Mouse (Mus musculus): ENCODE measurements around the gene Ttc25.
"Not testable (repeated sequence)": the region's sequence is repeated elsewhere in the genome, so short reads cannot be mapped to it uniquely, and the experiment has no call there.

Ttc25 gene

DNA sequence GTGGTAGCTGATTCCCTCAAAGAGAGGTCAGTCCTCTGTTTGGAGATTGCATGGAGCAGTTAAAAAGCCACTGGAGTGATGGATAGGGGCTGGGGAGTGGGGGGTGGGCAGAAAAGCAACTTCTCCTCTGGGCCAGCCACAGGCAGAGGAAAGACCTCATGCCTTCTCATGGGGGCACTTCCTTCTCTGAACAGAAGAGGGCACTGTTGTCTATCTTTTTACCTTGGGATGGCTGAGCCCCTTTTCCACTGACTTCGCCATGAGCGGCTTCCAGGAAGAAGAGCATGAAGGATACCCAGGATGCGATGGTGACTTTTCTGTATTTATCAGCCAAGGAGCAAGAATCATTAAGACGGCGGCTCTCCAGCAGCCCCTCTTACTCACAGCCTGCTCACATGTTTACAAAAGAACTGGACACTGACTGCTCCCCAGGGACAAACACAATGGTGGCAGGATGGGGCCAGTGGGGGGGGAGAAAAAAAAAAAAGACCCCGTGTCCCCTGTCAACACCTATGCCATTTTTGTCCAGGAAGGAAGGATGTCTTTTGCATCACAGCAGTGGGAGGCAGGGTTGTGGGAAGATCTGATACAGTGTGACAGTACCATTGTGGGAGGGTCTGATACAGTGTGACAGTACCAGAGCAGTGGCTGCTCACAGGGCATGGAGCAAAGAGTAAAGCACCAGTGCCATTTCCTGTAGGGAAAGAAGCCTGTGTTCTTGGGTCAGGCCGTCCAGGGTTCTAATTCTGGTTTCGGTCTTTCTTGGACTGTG is 25.2 kb downstream of the Ttc25 start:
- peak; percentile 78 for DNase-seq (ENCODE audit: low spot score)

DNA sequence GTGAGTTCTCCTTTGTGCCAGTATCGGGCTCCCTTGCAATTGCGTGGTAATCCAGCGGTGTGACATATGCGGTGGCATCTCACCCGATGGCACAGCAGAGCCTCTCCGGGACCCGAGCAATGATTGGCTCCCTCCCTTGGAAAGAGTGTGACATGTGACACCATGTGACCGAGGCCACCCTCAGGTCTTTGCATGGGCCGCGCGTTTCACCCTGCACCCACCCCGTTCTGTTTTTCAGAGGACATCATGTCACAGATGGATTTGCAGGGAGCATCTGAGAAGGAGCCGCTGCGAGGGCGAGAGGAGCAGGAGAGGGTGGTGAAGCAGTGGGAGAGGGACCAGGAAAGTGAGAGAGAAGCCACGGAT is 25.8 kb downstream of the Ttc25 start:
- DNase-seq (ENCODE audit: low spot score): no peak

DNA sequence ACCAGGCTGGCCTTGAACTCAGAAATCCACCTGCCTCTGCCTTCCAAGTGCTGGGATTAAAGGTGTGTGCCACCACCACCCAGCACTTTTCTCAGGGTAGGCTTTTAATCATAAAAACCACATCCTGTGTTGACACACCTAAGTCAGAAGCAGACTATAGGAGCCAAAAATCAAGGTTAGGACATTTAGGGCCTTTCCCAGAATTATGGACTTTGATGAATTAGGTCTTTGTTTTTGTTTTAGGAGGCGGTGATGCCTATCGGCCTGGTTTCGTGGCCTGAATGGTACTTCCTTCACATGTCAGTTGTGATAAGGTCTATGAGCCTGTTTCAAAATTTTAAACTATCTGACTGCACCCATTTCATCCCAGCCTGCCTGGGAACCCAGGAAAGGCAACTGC is 28.8 kb downstream of the Ttc25 start:
- no peak for DNase-seq (ENCODE audit: low spot score)

GRCm38 (mm10) chr11:100574708-100575483 is 29.5 kb downstream of the Ttc25 start, which contains the start of gene Cnp:
Gene Cnp, plus strand, starts transcription at chr11:100574904.
- DNase-seq (ENCODE audit: low spot score): peak; percentile 89

DNA sequence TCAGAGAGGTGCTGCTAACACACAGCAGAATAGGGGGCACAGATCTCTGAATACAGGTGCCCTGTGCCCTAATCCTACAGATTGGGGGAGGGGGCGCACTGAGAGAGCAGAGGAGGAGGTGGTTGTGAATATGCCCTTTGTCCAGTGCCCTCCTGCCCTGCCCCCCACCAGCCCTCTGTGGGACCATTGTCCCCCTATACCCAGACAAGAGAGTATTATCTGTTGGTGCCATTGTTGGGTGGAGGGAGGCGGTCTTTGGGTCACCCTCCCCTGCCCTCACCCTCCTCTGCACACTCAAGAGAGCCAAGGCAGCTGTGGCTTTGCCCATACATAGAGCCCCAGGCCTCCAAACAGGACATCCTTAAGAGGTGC is 30.1 kb downstream of the Ttc25 start:
- DNase-seq (ENCODE audit: low spot score): peak; percentile 66

- no peak for DNase-seq (ENCODE audit: low spot score)
Observed at GRCm38 (mm10) chr11:100576256-100576655, 30.8 kb downstream of the Ttc25 start.

DNA sequence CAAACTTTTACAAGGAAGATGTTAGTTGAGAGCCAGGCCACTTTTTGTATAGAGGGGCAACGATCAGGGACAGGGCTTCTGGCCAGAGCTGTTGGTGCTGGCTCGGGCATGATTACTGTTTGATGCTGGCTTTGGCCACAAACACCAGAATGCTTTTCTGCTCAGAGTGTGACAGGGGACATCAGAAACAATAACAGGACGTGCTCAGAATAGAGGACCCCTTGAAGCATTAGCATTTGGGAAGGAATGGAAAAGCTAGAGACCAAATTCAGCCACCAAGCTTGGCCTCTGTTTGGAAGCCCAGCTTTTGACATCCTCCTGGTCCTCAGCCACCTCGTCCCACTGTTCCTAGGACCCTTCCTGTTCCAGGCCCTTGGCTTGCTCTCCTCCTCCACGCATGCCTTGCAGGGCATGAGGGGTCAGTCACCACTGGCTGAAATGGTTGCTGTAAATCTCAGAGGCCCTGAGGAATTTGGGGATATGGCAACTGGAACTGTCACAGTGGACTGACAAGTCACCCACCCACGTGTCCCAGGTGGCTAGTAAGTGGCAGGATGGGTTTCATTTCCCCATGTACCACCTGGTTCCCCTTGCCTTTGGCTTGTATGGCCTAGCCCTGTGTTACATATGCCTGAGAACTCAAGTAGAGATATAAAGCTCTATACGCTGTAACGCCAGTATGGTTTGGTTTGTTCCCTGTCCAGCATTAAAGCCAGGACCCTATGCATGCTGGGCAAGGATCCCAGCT is 32.6 kb downstream of the Ttc25 start:
- DNase-seq (ENCODE audit: low spot score): no peak

DNA sequence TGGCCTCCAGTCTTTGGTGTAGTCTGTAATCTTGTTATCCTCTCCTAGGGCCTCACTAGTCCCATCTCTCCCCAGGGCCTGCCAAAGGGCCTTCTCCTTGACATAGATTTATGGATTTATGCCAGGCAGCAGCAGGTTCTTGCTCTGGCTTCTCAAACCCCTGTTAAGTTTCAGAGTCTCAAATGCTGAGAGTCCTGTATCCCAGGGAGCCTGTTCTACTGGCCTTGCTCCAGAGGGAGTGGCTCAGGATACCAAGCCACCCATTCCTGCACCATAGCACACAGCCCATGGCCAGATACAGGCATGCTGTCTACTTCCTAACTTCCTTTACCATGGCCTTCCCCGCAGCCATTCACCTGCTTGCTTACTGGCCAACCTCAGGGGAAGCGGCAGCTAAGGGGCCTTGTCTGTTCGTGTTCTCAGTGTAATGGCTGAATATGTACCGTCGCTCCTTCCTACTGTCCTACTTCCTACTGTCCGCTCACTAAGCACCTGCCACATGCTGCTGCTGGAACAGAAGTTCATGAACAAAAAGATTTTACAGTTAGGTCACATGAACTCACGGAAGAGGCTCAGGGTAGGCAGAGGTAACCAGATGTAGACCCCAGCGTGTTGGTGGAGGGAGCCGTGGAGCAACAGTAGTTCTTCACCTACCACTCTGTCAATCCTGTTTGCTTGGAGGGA is 33.9 kb downstream of the Ttc25 start:
- no peak for DNase-seq (ENCODE audit: low spot score)

GRCm38 (mm10) chr11:100580275-100580674 is 34.9 kb downstream of the Ttc25 start:
- DNase-seq (ENCODE audit: low spot score): no peak

- peak; percentile 71 for DNase-seq (ENCODE audit: low spot score)
Observed at GRCm38 (mm10) chr11:100581756-100582155, 36.3 kb downstream of the Ttc25 start.

DNA sequence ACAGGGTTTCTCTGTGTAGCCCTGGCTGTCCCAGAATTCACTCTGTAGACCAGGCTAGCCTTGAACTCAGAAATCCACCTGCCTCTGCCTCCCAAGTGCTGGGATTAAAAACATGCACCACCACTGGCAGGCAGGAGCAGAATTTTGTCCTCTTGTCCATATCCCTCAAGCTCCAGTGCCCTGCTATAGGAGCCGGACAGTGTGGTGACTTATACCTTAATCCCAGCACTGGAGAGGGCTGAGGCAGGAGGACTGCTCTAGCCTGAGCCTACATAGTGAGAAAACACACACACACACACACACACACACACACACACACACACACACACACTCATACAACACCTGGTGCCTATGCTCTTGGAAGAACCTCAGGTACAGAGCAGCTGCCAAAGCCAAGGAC is 37.0 kb downstream of the Ttc25 start:
- DNase-seq (ENCODE audit: low spot score): not testable (repeated sequence)

- no peak for DNase-seq (ENCODE audit: low spot score)
Observed at GRCm38 (mm10) chr11:100582836-100583235, 37.4 kb downstream of the Ttc25 start.

GRCm38 (mm10) chr11:100584561-100584961 is 39.2 kb downstream of the Ttc25 start:
- DNase-seq (ENCODE audit: low spot score): no peak

GRCm38 (mm10) chr11:100585148-100585547 is 39.7 kb downstream of the Ttc25 start:
- DNase-seq (ENCODE audit: low spot score): no peak

- no peak for DNase-seq (ENCODE audit: low spot score)
Observed at GRCm38 (mm10) chr11:100588462-100588861, 43.1 kb downstream of the Ttc25 start.

GRCm38 (mm10) chr11:100592346-100593046 is 47.1 kb downstream of the Ttc25 start:
- DNase-seq (ENCODE audit: low spot score): no peak

GRCm38 (mm10) chr11:100594608-100595007 is 49.2 kb downstream of the Ttc25 start:
- no peak for DNase-seq (ENCODE audit: low spot score)

- no peak for DNase-seq (ENCODE audit: low spot score)
Observed at GRCm38 (mm10) chr11:100595533-100595932, 50.1 kb downstream of the Ttc25 start.

GRCm38 (mm10) chr11:100598074-100598473 is 52.7 kb downstream of the Ttc25 start:
- no peak for DNase-seq (ENCODE audit: low spot score)

DNA sequence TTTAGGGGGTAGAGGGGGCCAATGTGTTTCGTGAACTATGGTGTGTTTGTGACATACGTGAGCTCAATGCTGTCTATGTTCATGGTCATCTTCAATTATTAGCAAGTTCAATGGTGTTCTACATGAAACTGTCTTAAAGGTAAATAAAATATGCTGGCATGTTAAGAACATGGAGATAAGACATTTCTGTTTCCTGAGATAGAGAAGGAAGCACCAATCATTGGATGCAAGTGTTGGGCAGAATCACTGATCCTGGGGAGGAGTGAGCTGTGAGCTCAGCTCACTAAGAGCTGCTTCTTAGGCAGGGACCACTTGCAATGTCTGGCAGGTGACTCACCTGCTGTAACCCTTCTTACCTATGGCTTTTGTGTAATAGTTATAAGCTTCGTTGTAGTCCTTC is 56.0 kb downstream of the Ttc25 start:
- no peak for DNase-seq (ENCODE audit: low spot score)

GRCm38 (mm10) chr11:100603155-100603554 is 57.7 kb downstream of the Ttc25 start:
- no peak for DNase-seq (ENCODE audit: low spot score)

- DNase-seq (ENCODE audit: low spot score): no peak
Observed at GRCm38 (mm10) chr11:100603813-100604212, 58.4 kb downstream of the Ttc25 start.
